Mouse (Mus musculus) kidney, embryonic 16.5 days (tissue): ENCODE measurements around the gene Ciao2b. TPM values are rescaled to one million over a fixed set of nuclear protein-coding genes. Genes with fewer than 3 reads are reported as not detected.
A peak's percentile ranks its signal among the peaks of the same experiment; 100 is the strongest.

Experiments
- ATAC-seq: fragments of 200-750 bp; cut with Nextera tagmentation; 2 replicates; pipeline ENCODE4 v1.8.0; 2017; ENCODE audit warnings: moderate TSS enrichment; ENCODE audit not compliant: low FRiP score, low TSS enrichment
- H3K27ac ChIP-seq: fragments of 300-500 bp; sonication (generic); 2 replicates; pipeline ENCODE4 v1.5.1; 2014; ENCODE audit warnings: low read length
- H3K27me3 ChIP-seq: fragments of 300-500 bp; sonication (generic); 2 replicates; pipeline ENCODE4 v1.6.1; 2014; ENCODE audit warnings: low read length, control low read depth, mixed read lengths; ENCODE audit not compliant: insufficient read depth
- H3K36me3 ChIP-seq: fragments of 300-500 bp; sonication (generic); 2 replicates; pipeline ENCODE4 v1.6.1; 2014; ENCODE audit warnings: low read length, control low read depth, mixed read lengths; ENCODE audit not compliant: insufficient read depth
- H3K4me1 ChIP-seq: fragments of 300-500 bp; sonication (generic); 2 replicates; pipeline ENCODE4 v1.6.1; 2014; ENCODE audit warnings: low read length, control low read depth, mixed read lengths; ENCODE audit not compliant: insufficient read depth
- H3K4me2 ChIP-seq: fragments of 300-500 bp; sonication (generic); replicated peaks from 2 replicates; pipeline ENCODE4 v1.6.1; 2014; ENCODE audit warnings: low read depth, low read length
- H3K4me3 ChIP-seq: fragments of 300-500 bp; sonication (generic); 2 replicates; pipeline ENCODE4 v1.5.1; 2014; ENCODE audit warnings: mild to moderate bottlenecking, low read length
- H3K9ac ChIP-seq: fragments of 300-500 bp; sonication (generic); replicated peaks from 2 replicates; pipeline ENCODE4 v1.6.1; 2014; ENCODE audit warnings: low read length
- H3K9me3 ChIP-seq: fragments of 300-500 bp; sonication (generic); 2 replicates; pipeline ENCODE4 v1.6.1; 2016; ENCODE audit warnings: low read length, control low read depth
- WGBS: fragments of 180-500 bp; shearing (Covaris S2); extraction: QIAGEN DNeasy Blood & Tissue Kit; methylation state at CpG from one replicate; pipeline ENCODE4 v1.1.7; 2014; 5-methylcytosine and 5-hydroxymethylcytosine counted together
- polyA plus RNA-seq: library from polyadenylated mRNA; unstranded; fragments of >200 nt; fragmentation: Nextera tagmentation; extraction: Ambion mirVana; gene quantifications from 2 replicates; pipeline ENCODE4 v1.2.1, GENCODE M21; 2015

Gene Ciao2b
- polyA plus RNA-seq, 1 experiment from 2014 or later, result 108 TPM

DNA sequence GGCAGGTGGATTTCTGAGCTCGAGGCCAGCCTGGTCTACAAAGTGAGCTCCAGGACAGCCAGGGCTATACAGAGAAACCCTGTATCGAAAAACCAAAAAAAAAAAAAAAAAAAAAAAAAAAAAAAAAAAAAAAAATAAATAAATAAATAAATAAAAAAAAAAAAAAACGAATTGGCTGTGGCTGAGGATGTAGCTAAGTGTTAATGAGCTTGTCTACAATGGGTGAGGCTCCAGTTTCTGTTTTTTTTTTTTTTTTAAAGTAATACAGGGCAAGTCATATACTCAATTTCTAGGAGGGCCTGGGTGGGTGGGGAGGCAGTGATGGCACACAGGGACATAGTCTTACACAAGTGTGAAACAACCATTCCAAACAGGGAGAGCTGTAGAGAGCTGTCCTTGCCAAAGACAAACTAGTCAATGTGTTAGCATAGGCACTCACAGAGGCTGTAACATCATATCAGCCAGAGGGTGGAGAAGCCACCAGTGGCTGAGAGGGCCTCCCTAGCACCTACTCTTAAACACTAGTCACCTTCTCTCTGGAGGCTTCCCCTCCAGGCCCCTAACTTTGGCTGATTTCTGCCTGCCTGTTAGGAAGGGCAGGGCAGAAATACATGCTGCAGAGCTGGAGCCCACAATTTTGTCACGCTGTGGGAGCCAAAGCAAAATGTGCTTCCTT is 14.6 kb downstream of the Ciao2b start:
- peaks cover 6% of the 10 kb centered on the region for H3K4me1 ChIP-seq
- H3K4me3 ChIP-seq, result no peak overlapping the region
- H3K9me3 ChIP-seq, result no peaks in the 10 kb centered on the region
- H3K4me2 ChIP-seq, result no peak overlapping the region
- H3K9ac ChIP-seq, result no peak overlapping the region
- no peak overlapping the region for H3K27ac ChIP-seq
- no peaks in the 10 kb centered on the region for H3K36me3 ChIP-seq
- 66% methylated on average over 2 of the region's 4 CpGs for WGBS
- H3K27me3 ChIP-seq, result peaks cover 4% of the 10 kb centered on the region; the same call in 1 of the 2 replicates
- ATAC-seq, result no peak

DNA sequence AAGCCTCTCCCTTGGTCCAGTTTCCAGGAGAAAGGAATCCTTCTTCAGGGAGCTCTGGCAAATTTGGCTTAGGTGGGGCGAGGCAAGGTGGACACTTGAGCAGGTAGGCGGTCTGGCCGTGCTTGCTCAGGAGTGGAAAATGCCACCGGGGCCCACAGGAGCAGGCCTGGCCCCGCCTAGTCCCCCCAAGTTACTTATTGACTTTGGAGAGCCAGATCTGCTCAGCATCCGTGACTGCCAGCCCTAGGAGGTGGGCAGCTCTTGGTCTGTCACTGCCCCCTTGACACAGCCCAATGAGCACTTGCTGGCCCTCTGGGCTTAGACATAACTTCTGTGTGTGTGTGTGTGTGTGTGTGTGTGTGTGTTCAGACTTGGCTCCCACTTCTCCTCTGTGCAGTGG is 17.6 kb downstream of the Ciao2b start, which contains the start of gene Cdh16:
TSS of gene Cdh16 (minus strand) at position 236 of the 400 bp plus-strand sequence.
- peak; percentile 97 for ATAC-seq
- Histone ChIP-seq H3K4me1 (no peaks in the 10 kb centered on the region), H3K27ac (peak within 1 kb of the TSS; percentile 94), H3K4me3 (peak within 1 kb of the TSS; percentile 35), H3K36me3 (no peaks in the 10 kb centered on the region; the same call in 1 of the 2 replicates), H3K9me3 (no peaks in the 10 kb centered on the region), H3K27me3 (no peaks in the 10 kb centered on the region), H3K9ac (peak within 1 kb of the TSS; percentile 43), H3K4me2 (peak within 1 kb of the TSS; percentile 43)
- 46% methylated on average over 6 of the region's 6 CpGs for WGBS

DNA sequence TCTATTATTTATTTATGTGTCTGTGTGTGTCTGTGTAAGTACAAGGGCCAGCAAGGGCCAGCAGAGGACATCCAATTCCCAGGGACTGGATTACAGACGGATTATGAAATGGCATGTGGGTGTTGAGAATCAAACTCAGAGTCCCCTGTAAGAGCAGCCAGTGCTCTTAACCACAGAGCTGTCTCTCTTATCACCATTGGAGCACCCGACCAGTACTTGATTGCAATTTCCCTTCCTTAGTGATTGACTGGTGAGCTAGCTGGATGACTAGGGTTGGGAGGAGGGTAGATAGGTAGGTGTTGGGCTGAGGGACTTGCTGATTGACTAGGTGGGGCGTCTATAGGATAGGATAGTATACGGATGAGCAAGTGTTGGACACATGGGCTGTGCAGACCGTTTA is 21.0 kb downstream of the Ciao2b start:
- no peak overlapping the region for H3K9ac ChIP-seq
- no peak overlapping the region for H3K4me2 ChIP-seq
- H3K36me3 ChIP-seq, result peaks cover 9% of the 10 kb centered on the region
- no peaks in the 10 kb centered on the region for H3K4me1 ChIP-seq
- H3K27ac ChIP-seq, result no peak overlapping the region
- H3K27me3 ChIP-seq, result no peaks in the 10 kb centered on the region
- no peaks in the 10 kb centered on the region for H3K9me3 ChIP-seq
- ATAC-seq, result no peak
- H3K4me3 ChIP-seq, result no peak overlapping the region
- WGBS, result 78% methylated on average over 5 of the region's 5 CpGs

DNA sequence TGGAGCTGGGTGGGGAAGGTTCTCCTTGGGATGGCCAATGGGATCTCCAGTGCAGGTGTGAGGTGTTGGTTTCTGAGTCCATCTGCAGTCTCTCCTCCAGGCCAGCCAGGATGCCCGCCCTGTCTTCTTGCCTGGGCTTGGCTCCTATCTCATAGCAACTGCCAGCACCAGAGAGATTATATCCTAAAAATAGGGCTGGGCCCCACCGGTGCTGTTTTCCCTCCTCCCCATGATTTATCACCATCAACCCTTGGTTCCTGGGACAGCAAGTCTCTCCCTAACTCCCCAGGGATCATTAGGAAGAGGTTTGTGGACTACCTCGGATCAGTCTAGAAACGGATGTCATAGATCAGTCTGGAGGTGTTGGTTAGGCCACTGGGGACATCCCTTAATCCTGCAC is 28.6 kb downstream of the Ciao2b start:
- no peaks in the 10 kb centered on the region for H3K27me3 ChIP-seq
- 58% methylated on average over 4 of the region's 4 CpGs for WGBS

DNA sequence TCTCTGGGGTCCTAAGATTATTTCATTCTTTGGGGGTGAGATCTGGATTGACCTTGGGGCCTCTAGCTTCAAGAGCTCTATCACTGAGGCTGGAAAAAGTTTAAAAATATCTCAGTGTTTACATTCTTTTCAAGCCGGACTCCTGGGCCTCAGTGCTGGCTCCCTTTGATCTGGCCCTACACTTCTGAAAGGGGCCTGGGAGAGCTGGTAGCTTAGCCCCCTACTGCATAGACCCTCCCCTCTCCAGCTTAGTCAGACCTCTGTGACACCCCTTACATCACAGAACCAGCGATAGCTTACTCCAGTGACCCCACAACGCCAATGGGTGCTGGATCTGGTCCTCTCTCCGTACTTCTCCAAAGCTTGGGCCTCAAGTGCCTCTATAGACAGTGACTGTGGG is 30.2 kb downstream of the Ciao2b start:
- no peak overlapping the region for H3K9ac ChIP-seq
- H3K36me3 ChIP-seq, result peaks cover 6% of the 10 kb centered on the region; the same call in 1 of the 2 replicates
- no peak overlapping the region for H3K4me2 ChIP-seq
- peaks cover 3% of the 10 kb centered on the region; the same call in 1 of the 2 replicates for H3K4me1 ChIP-seq
- 78% methylated on average over 4 of the region's 4 CpGs for WGBS
- no peaks in the 10 kb centered on the region for H3K9me3 ChIP-seq
- ATAC-seq, result no peak
- no peak overlapping the region for H3K27ac ChIP-seq
- no peak overlapping the region for H3K4me3 ChIP-seq
- no peaks in the 10 kb centered on the region for H3K27me3 ChIP-seq

More for the DNA sequence above, 28.6 kb downstream of the Ciao2b start:
- peaks cover 9% of the 10 kb centered on the region; the same call in 1 of the 2 replicates for H3K36me3 ChIP-seq
- H3K9ac ChIP-seq, result no peak overlapping the region
- H3K4me3 ChIP-seq, result no peak overlapping the region
- no peak overlapping the region for H3K4me2 ChIP-seq
- ATAC-seq, result no peak
- H3K9me3 ChIP-seq, result no peaks in the 10 kb centered on the region
- no peaks in the 10 kb centered on the region for H3K4me1 ChIP-seq
- no peak overlapping the region for H3K27ac ChIP-seq

DNA sequence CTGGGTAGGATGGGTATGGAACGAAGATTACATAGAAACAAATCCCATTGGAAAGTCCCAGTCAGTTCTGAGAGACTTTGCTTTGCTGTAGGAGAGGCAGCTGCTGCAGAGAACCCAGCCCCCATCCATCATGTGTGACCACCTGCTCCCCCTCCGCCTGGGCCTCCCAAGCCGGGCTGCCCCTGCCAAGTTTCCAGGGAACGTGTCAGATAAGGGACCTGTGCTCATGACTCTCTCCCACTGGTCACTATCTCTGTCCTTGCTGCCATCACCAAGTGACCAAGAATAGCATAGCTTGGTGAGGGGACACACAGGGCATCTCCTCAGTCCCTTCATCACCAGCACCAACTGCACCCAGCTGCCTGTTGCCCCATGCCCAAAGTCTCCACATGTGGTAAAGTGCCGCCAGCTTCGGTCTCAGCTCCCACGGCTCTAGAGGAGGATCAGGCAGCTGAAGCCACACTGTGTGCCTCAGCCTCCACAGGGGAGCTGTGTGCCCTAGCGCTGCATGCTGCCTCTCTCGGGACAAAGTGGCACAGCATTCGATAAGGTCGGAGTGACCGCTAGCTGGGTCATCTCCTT is 31.5 kb downstream of the Ciao2b start:
- 77% methylated on average over 12 of the region's 12 CpGs for WGBS
- Histone ChIP-seq H3K4me2 (no peak overlapping the region), H3K36me3 (no peaks in the 10 kb centered on the region), H3K4me1 (peaks cover 12% of the 10 kb centered on the region), H3K9me3 (no peaks in the 10 kb centered on the region), H3K27me3 (no peaks in the 10 kb centered on the region), H3K9ac (no peak overlapping the region), H3K4me3 (no peak overlapping the region), H3K27ac (no peak overlapping the region)
- ATAC-seq, result no peak

DNA sequence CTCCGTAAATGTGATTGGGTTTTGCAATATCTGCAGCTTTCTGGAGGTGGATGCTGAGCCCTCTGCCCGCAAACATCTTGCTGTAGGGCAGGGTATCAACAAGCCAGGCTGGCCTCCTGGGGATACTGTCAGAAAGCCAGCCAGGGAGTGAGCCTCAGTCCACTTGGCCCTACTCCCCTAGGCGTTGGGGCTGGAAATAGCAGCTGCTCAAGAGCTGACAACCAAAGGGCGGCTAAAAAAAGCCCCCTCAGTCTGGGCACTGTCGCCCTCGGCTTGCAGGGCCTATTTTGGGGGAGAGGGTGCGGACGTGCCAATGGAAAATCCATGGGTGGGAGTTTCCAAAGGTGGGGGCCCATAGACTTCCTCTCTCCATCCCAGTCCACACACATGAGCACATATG is 32.5 kb downstream of the Ciao2b start:
- Histone ChIP-seq H3K27me3 (no peaks in the 10 kb centered on the region), H3K27ac (no peak overlapping the region), H3K9me3 (no peaks in the 10 kb centered on the region), H3K4me2 (no peak overlapping the region), H3K4me3 (no peak overlapping the region), H3K4me1 (peaks cover 12% of the 10 kb centered on the region), H3K9ac (no peak overlapping the region), H3K36me3 (no peaks in the 10 kb centered on the region)
- no peak for ATAC-seq
- WGBS, result 81% methylated on average over 8 of the region's 8 CpGs

DNA sequence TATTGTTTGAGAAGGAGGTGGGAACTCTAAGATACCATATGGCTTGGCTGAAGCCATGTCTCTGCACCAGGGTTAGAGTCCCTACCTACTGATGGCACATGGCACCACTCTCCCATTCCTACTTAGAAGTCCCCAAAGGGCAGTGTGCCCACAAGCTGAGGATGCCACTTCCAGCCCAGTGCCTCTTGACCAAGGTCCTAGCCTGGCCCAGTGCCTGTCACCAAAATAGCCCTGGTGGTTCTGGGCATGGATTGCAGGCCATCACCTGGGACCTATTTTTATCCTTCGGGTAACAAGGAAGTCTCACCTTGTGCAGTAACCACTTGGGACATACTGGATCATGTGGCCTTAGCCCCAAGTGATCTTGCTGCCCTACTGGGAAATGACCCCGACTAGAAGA is 33.8 kb downstream of the Ciao2b start:
- Histone ChIP-seq H3K4me2 (no peak overlapping the region), H3K4me1 (peaks cover 17% of the 10 kb centered on the region)
- 76% methylated on average over 2 of the region's 2 CpGs for WGBS

DNA sequence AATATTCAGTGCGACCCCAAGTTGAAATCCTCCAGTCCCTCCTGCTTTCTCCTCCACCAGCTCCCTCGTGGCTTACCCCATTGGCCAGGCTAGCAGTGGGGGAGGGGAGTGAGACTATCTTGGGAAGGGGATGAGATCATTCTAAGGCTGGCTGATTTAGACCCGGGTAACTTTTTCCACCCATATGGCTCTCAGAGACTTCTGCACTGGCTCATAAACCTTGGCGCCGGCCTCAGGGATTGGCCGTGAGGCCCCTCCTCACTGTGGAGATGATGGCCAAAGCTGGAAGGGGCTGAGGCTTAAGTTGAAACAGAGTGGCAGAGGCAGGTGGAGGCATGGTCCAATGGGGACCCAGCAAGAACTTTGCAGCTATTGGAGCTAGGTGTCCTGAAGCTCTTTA is 35.4 kb downstream of the Ciao2b start:
- WGBS, result 8% methylated on average over 6 of the region's 6 CpGs

More for the DNA sequence above, 33.8 kb downstream of the Ciao2b start:
- Histone ChIP-seq H3K36me3 (no peaks in the 10 kb centered on the region), H3K4me3 (no peak overlapping the region), H3K27ac (no peak overlapping the region), H3K9ac (no peak overlapping the region), H3K9me3 (no peaks in the 10 kb centered on the region), H3K27me3 (no peaks in the 10 kb centered on the region)
- ATAC-seq, result no peak

DNA sequence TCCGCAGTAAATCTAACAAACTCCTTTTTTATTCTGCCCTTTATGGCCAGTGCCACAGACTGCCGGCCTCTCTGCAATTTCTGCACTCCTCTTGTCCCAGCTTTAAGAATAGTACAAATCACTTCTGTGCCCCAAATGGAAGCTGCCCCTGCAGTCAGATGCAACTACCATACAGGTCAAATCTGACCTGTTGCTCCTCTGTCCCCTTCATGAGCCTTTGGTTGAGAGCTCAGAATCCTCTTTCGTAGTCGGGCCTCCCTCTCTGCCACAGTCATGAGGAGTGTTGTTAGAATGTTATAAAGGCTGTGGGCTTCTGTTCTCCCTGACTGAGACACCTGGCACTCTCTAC is 38.5 kb downstream of the Ciao2b start:
- 54% methylated on average over 4 of the region's 4 CpGs for WGBS
- Histone ChIP-seq H3K4me1 (peaks cover 43% of the 10 kb centered on the region), H3K9ac (peak overlapping the region; percentile 55), H3K9me3 (no peaks in the 10 kb centered on the region), H3K4me2 (peak overlapping the region; percentile 23; the same call in 1 of the 2 replicates), H3K27ac (no peak overlapping the region), H3K36me3 (no peaks in the 10 kb centered on the region), H3K4me3 (no peak overlapping the region), H3K27me3 (no peaks in the 10 kb centered on the region)
- ATAC-seq, result no peak

More for the DNA sequence above, 35.4 kb downstream of the Ciao2b start:
- peaks cover 29% of the 10 kb centered on the region for H3K4me1 ChIP-seq
- H3K36me3 ChIP-seq, result no peaks in the 10 kb centered on the region
- peak; percentile 46 for ATAC-seq
- no peak overlapping the region for H3K4me3 ChIP-seq
- no peak overlapping the region for H3K4me2 ChIP-seq
- no peaks in the 10 kb centered on the region for H3K9me3 ChIP-seq
- 0 out of 2 replicates have a peak overlapping the region, but pooled peaks have one; percentile 28 for H3K9ac ChIP-seq
- H3K27ac ChIP-seq, result peak overlapping the region; percentile 40
- H3K27me3 ChIP-seq, result no peaks in the 10 kb centered on the region
